Mouse (Mus musculus): ENCODE data around the gene Peg3. TPM values are rescaled to one million over a fixed set of nuclear protein-coding genes. Genes with fewer than 3 reads are reported as not detected.
A peak's percentile ranks its signal among the peaks of the same experiment; 100 is the strongest.

Gene Peg3
- polyA plus RNA-seq, 1 experiment from 2014 or later, result 51.1 TPM

DNA sequence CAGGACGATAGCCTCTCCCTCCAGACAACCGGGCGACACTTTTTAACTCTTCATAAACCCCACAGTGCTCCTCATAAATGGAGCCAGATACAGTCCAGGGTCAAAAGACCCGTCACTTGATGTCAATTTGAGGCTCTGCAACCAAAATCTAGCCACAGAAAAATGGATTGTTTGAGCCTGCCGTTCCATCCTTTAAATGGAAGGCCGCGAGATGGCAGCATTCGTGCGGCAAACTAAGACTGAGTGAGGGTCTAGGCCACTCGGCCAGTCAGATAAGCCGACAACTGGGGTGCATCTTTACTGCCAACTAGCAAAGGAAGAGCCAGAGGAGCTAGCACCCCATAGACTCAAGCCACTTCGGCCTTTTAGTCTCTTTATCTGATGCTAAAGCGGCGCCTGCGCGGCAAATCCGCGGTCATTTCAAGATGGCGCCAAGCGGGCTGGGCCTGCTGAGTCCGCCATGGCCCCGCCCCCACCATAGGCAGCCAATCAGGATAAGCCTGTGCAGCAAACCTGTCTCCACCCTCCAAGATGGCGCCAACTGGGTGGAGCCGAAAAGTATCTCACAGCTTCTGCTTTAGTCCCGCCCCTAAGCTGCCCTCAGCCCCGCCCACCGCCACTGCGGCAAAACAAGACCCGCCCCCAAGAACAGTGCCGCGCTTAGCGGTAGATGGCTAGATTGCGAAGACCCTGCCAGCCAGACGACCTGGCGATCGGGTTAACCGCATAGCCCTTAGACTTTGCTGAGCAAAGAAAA is 992 bp downstream of the Peg3 start:
- peaks cover 12% of the 10 kb centered on the region for H3K36me3 ChIP-seq (ENCODE audit: control insufficient read depth, insufficient read depth, low read length)
- H3K27me3 ChIP-seq (replicated peaks; ENCODE audit: control insufficient read depth, insufficient read depth, low read length), result no peaks in the 10 kb centered on the region
- no peaks in the 10 kb centered on the region for H3K4me1 ChIP-seq (ENCODE audit: control insufficient read depth, insufficient read depth, low read length)
- peak; percentile 97 for DNase-seq (ENCODE audit: low spot score)
- H3K27ac ChIP-seq (ENCODE audit: low read depth, low read length), result peak overlapping the region; percentile 97
- peak overlapping the region; percentile 56 for H3K4me3 ChIP-seq (ENCODE audit: low read depth, low read length)
- ATAC-seq, result peak; percentile 60
- peak overlapping the region; percentile 68 for H3K9ac ChIP-seq (ENCODE audit: low read length)
- peaks cover 26% of the 10 kb centered on the region for H3K9me3 ChIP-seq (replicated peaks; ENCODE audit: control insufficient read depth, low read length)
- peak overlapping the region; percentile 64 for H3K4me2 ChIP-seq (ENCODE audit: low read length)
- WGBS, result 58% methylated on average over 37 of the region's 37 CpGs

DNA sequence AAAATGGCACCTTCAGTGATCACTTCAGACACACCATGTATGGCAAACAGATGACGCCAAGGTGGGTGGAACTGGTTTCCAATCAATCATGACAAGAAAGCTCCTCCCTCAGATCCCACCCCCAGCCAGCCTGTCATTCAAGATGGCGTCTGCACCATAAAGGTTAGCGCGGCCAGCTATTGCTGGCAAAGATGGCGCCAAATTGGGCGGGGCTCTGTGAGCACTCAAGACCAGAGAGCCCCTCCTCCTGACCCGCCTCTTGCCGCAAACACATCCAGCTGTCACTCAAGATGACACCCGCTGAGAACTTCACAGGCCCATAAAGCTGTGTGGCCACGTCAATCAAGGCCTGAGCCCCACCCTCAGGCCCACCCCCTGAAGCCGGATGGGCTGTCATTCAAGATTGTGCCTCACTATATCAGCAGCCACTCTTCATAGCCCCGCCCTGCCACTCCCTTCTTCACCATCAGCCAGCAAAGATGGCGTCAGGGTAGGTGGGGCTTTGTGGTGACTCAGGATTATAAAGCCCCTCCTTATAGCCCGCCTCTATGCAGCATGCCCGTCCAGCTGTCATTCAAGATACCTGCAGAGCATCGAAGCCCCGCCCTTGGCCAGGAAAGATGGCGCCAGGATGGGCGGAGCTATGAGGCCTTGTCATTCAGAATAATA is 1.8 kb downstream of the Peg3 start:
- no peaks in the 10 kb centered on the region for H3K27me3 ChIP-seq (replicated peaks; ENCODE audit: control insufficient read depth, insufficient read depth, low read length)
- peak overlapping the region; percentile 46; the same call in 1 of the 2 replicates for H3K9ac ChIP-seq (ENCODE audit: low read length)
- peak overlapping the region; percentile 42 for H3K4me2 ChIP-seq (ENCODE audit: low read length)
- H3K4me1 ChIP-seq (ENCODE audit: control insufficient read depth, insufficient read depth, low read length), result no peaks in the 10 kb centered on the region
- ATAC-seq (peak; percentile 77), DNase-seq (ENCODE audit: low spot score) (peak; percentile 99)
- WGBS, result 50% methylated on average over 19 of the region's 19 CpGs
- peaks cover 12% of the 10 kb centered on the region for H3K36me3 ChIP-seq (ENCODE audit: control insufficient read depth, insufficient read depth, low read length)
- peak overlapping the region; percentile 56 for H3K4me3 ChIP-seq (ENCODE audit: low read depth, low read length)
- H3K27ac ChIP-seq (ENCODE audit: low read depth, low read length), result peak overlapping the region; percentile 97
- H3K9me3 ChIP-seq (replicated peaks; ENCODE audit: control insufficient read depth, low read length), result peaks cover 26% of the 10 kb centered on the region

GRCm38 (mm10) chr7:6727351-6728121 is 2.7 kb downstream of the Peg3 start:
- 53% methylated on average over 19 of the region's 19 CpGs for WGBS
- H3K4me2 ChIP-seq (ENCODE audit: low read length), result peak overlapping the region; percentile 42
- H3K9me3 ChIP-seq (replicated peaks; ENCODE audit: control insufficient read depth, low read length), result peaks cover 26% of the 10 kb centered on the region
- no peaks in the 10 kb centered on the region for H3K27me3 ChIP-seq (replicated peaks; ENCODE audit: control insufficient read depth, insufficient read depth, low read length)
- H3K27ac ChIP-seq (ENCODE audit: low read depth, low read length), result peak overlapping the region; percentile 97
- H3K9ac ChIP-seq (ENCODE audit: low read length), result peak overlapping the region; percentile 46
- DNase-seq (ENCODE audit: low spot score), result peak; percentile 96
- peak; percentile 64 for ATAC-seq
- H3K36me3 ChIP-seq (ENCODE audit: control insufficient read depth, insufficient read depth, low read length), result peaks cover 12% of the 10 kb centered on the region
- no peaks in the 10 kb centered on the region for H3K4me1 ChIP-seq (ENCODE audit: control insufficient read depth, insufficient read depth, low read length)
- peak overlapping the region; percentile 56 for H3K4me3 ChIP-seq (ENCODE audit: low read depth, low read length)

- peaks cover 54% of the 10 kb centered on the region for H3K36me3 ChIP-seq (ENCODE audit: control insufficient read depth, insufficient read depth, low read length)
- H3K9me3 ChIP-seq (replicated peaks; ENCODE audit: control insufficient read depth, low read length), result no peaks in the 10 kb centered on the region
- ATAC-seq (no peak), DNase-seq (ENCODE audit: low spot score) (no peak)
- no peak overlapping the region for H3K9ac ChIP-seq (ENCODE audit: low read length)
- no peaks in the 10 kb centered on the region for H3K4me1 ChIP-seq (ENCODE audit: control insufficient read depth, insufficient read depth, low read length)
- no peak overlapping the region for H3K4me2 ChIP-seq (ENCODE audit: low read length)
- no peak overlapping the region for H3K4me3 ChIP-seq (ENCODE audit: low read depth, low read length)
- H3K27ac ChIP-seq (ENCODE audit: low read depth, low read length), result no peak overlapping the region
- 95% methylated on average over 15 of the region's 15 CpGs for WGBS
- H3K27me3 ChIP-seq (replicated peaks; ENCODE audit: control insufficient read depth, insufficient read depth, low read length), result no peaks in the 10 kb centered on the region
Observed at GRCm38 (mm10) chr7:6709396-6709795, 20.8 kb downstream of the Peg3 start.

- Histone ChIP-seq H3K9me3 (replicated peaks; ENCODE audit: control insufficient read depth, low read length) (no peaks in the 10 kb centered on the region), H3K27me3 (replicated peaks; ENCODE audit: control insufficient read depth, insufficient read depth, low read length) (no peaks in the 10 kb centered on the region), H3K4me2 (ENCODE audit: low read length) (no peak overlapping the region), H3K36me3 (ENCODE audit: control insufficient read depth, insufficient read depth, low read length) (peaks cover 50% of the 10 kb centered on the region), H3K9ac (ENCODE audit: low read length) (no peak overlapping the region), H3K27ac (ENCODE audit: low read depth, low read length) (no peak overlapping the region), H3K4me3 (ENCODE audit: low read depth, low read length) (no peak overlapping the region), H3K4me1 (ENCODE audit: control insufficient read depth, insufficient read depth, low read length) (no peaks in the 10 kb centered on the region)
- ATAC-seq (no peak), DNase-seq (ENCODE audit: low spot score) (no peak)
- 86% methylated on average over 17 of the region's 17 CpGs for WGBS
Observed at GRCm38 (mm10) chr7:6708451-6709180, 21.6 kb downstream of the Peg3 start.

GRCm38 (mm10) chr7:6707416-6708015 is 22.7 kb downstream of the Peg3 start:
- 96% methylated on average over 23 of the region's 23 CpGs for WGBS
- DNase-seq (ENCODE audit: low spot score) (no peak), ATAC-seq (no peak)
- H3K36me3 ChIP-seq (ENCODE audit: control insufficient read depth, insufficient read depth, low read length), result peaks cover 45% of the 10 kb centered on the region
- no peak overlapping the region for H3K9ac ChIP-seq (ENCODE audit: low read length)
- H3K9me3 ChIP-seq (replicated peaks; ENCODE audit: control insufficient read depth, low read length), result no peaks in the 10 kb centered on the region
- no peak overlapping the region for H3K27ac ChIP-seq (ENCODE audit: low read depth, low read length)
- H3K4me3 ChIP-seq (ENCODE audit: low read depth, low read length), result no peak overlapping the region
- no peak overlapping the region for H3K4me2 ChIP-seq (ENCODE audit: low read length)
- no peaks in the 10 kb centered on the region for H3K4me1 ChIP-seq (ENCODE audit: control insufficient read depth, insufficient read depth, low read length)
- no peaks in the 10 kb centered on the region for H3K27me3 ChIP-seq (replicated peaks; ENCODE audit: control insufficient read depth, insufficient read depth, low read length)

- DNase-seq (ENCODE audit: low spot score) (no peak), ATAC-seq (no peak)
- no peaks in the 10 kb centered on the region for H3K9me3 ChIP-seq (replicated peaks; ENCODE audit: control insufficient read depth, low read length)
- H3K27ac ChIP-seq (ENCODE audit: low read depth, low read length), result no peak overlapping the region
- H3K4me2 ChIP-seq (ENCODE audit: low read length), result no peak overlapping the region
- no peaks in the 10 kb centered on the region for H3K36me3 ChIP-seq (ENCODE audit: control insufficient read depth, insufficient read depth, low read length)
- H3K27me3 ChIP-seq (replicated peaks; ENCODE audit: control insufficient read depth, insufficient read depth, low read length), result no peaks in the 10 kb centered on the region
- no peaks in the 10 kb centered on the region for H3K4me1 ChIP-seq (ENCODE audit: control insufficient read depth, insufficient read depth, low read length)
- H3K9ac ChIP-seq (ENCODE audit: low read length), result no peak overlapping the region
- WGBS, result 79% methylated on average over 3 of the region's 3 CpGs
- H3K4me3 ChIP-seq (ENCODE audit: low read depth, low read length), result no peak overlapping the region
Observed at GRCm38 (mm10) chr7:6699230-6699629, 31.0 kb downstream of the Peg3 start.
